Mouse (Mus musculus) R1 (cell line): ENCODE measurements at regions not wholly inside any gene's neighbourhood (a gene's known extent, or its start where the extent isn't known, plus 50 kb on each side); places are given as distances from the start of the nearest gene placed in this dataset.

Experiments
- DNase-seq: peaks from one replicate; pipeline ENCODE4 v3.0.0-alpha.2; 2018; ENCODE audit warnings: low read depth, low spot score

GRCm38 (mm10) chr14:24081911-24082558 is 67.7 kb upstream of the Kcnma1 start:
- DNase-seq, result peak; percentile 69

DNA sequence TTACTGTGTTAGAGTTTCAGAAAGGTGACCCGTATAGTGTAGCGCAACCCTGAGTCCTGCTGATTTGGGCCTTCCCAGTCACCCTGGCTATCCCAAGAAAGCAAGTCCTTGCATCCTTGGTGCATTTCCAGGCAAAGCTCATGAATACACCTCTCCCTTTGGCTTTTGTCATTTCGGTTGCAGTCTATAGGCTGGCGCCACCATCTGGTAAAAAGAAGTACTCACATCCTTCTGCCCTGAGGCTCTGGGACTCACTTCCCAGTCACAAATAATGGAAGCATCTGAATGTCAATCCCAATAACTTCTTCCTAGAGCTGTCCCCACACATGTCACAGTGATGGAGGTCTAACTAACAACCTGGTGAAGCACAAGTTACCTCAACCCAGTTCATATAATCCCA is 54.4 kb upstream of the Kcnma1 start:
- peak; percentile 68 for DNase-seq

- peak; percentile 76 for DNase-seq
These were observed 53.4 kb upstream of the Kcnma1 start for GRCm38 (mm10) chr14:24067657-24068056.

- DNase-seq, result no peak
These were observed 51.0 kb upstream of the Kcnma1 start for GRCm38 (mm10) chr14:24065231-24065767.
